Mouse (Mus musculus) myocyte (in vitro differentiated cells): ENCODE measurements at regions not wholly inside any gene's neighbourhood (a gene's known extent, or its start where the extent isn't known, plus 50 kb on each side); places are given as distances from the start of the nearest gene placed in this dataset.

ENCODE experiments used
- H3K27me3 ChIP-seq: one replicate; pipeline ENCODE4 v1.6.1; 2011; ENCODE audit not compliant: control insufficient read depth, insufficient read depth, insufficient read length
- H3K36me3 ChIP-seq: one replicate; pipeline ENCODE4 v1.6.1; 2011; ENCODE audit not compliant: control insufficient read depth, insufficient read depth
- H3K4me2 ChIP-seq: one replicate; pipeline ENCODE4 v1.6.1; 2011; ENCODE audit warnings: low read depth, control low read depth
- H3K4me3 ChIP-seq: one replicate; pipeline ENCODE4 v1.5.1; 2011; ENCODE audit warnings: mild to moderate bottlenecking, control low read depth, moderate library complexity
- H3K79me2 ChIP-seq: one replicate; pipeline ENCODE4 v1.6.1; 2011; ENCODE audit not compliant: control insufficient read depth, insufficient read depth
- H3ac ChIP-seq: one replicate; pipeline ENCODE4 v1.6.1; 2011; ENCODE audit not compliant: control insufficient read depth, insufficient read length
- CEBPB ChIP-seq: IDR thresholded peaks from 2 replicates; pipeline ENCODE4 v1.6.1; 2011; ENCODE audit warnings: mild to moderate bottlenecking, moderate library complexity; ENCODE audit not compliant: poor library complexity, insufficient read depth, severe bottlenecking
- E2F4 ChIP-seq: IDR thresholded peaks from one replicate; pipeline ENCODE4 v1.6.1; 2011; ENCODE audit warnings: mild to moderate bottlenecking, control low read depth, moderate library complexity; ENCODE audit not compliant: insufficient read depth
- MAX ChIP-seq: IDR thresholded peaks from one replicate; pipeline ENCODE4 v1.6.1; 2011; ENCODE audit warnings: low read depth, mild to moderate bottlenecking, control low read depth
- MYOD1 ChIP-seq, 3 experiments: IDR thresholded peaks; one replicate each; pipeline ENCODE4 v1.6.1; 2011; ENCODE audit warnings: control low read depth in 2 of 3, low read depth in 2 of 3, mild to moderate bottlenecking in 2 of 3, moderate library complexity in 1 of 3; ENCODE audit not compliant: insufficient read length in 2 of 3, control insufficient read depth in 1 of 3
- MYOG ChIP-seq, 3 experiments: IDR thresholded peaks; one replicate each; pipeline ENCODE4 v1.6.1; 2011; ENCODE audit warnings: control low read depth in 2 of 3, low read depth in 2 of 3, mild to moderate bottlenecking in 2 of 3; ENCODE audit not compliant: insufficient read length in 2 of 3, control insufficient read depth in 1 of 3, insufficient read depth in 1 of 3
- POLR2A ChIP-seq: IDR thresholded peaks from one replicate; pipeline ENCODE4 v1.6.1; 2011; ENCODE audit warnings: low read depth, mild to moderate bottlenecking, control low read depth, moderate library complexity; ENCODE audit not compliant: insufficient read length
- POLR2AphosphoS2 ChIP-seq: IDR thresholded peaks from one replicate; pipeline ENCODE4 v1.6.1; 2011; ENCODE audit warnings: low read depth, control low read depth; ENCODE audit not compliant: insufficient read length
- REST ChIP-seq: IDR thresholded peaks from one replicate; pipeline ENCODE4 v1.6.1; 2011; ENCODE audit warnings: mild to moderate bottlenecking, control low read depth, moderate library complexity; ENCODE audit not compliant: insufficient read depth, insufficient read length
- SRF ChIP-seq: IDR thresholded peaks from one replicate; pipeline ENCODE4 v1.6.1; 2011; ENCODE audit warnings: low read depth; ENCODE audit not compliant: control insufficient read depth, insufficient read length
- TCF12 ChIP-seq: IDR thresholded peaks from one replicate; pipeline ENCODE4 v1.6.1; 2011; ENCODE audit warnings: mild to moderate bottlenecking, control low read depth; ENCODE audit not compliant: poor library complexity, insufficient read depth, severe bottlenecking
- TCF3 ChIP-seq: IDR thresholded peaks from one replicate; pipeline ENCODE4 v1.6.1; 2011; ENCODE audit warnings: low read depth, control low read depth; ENCODE audit not compliant: insufficient read length
- USF1 ChIP-seq: IDR thresholded peaks from one replicate; pipeline ENCODE4 v1.6.1; 2011; ENCODE audit warnings: low read depth, mild to moderate bottlenecking, control low read depth, moderate library complexity

DNA sequence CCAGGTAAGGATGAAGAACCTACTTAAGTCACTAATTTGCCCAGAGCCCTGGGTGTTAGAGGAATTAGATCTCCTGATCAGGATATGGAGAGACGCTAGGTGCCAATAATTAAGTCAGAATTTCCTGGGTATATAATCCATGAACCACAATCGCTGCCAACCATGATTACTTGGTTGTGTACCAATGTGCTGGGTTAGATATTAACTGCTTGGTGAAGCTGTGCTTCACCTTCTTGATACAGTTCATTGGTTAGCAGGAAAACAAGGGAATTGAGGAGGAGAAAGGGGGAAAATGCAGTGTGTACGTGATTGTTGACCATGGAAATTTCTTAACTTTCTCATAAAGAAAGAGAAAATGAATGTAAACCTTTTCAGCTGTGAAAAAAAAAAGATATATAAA is 961.7 kb upstream of the Slc39a10 start:
- peak overlapping the region; percentile 74 for H3K4me2 ChIP-seq
- no peaks in the 10 kb centered on the region for H3K79me2 ChIP-seq
- H3ac ChIP-seq, result no peak overlapping the region
- peak overlapping the region; percentile 7 for H3K4me3 ChIP-seq
- H3K27me3 ChIP-seq, result no peaks in the 10 kb centered on the region
- no peak for TF ChIP-seq E2F4
- no peak for TF ChIP-seq TCF3
- no peak for TF ChIP-seq POLR2A
- no peak for TF ChIP-seq MAX
- TF ChIP-seq POLR2AphosphoS2, result no peak
- no peak for TF ChIP-seq CEBPB
- no peak for TF ChIP-seq MYOD1 (IDR thresholded peaks at IDR 0.05; ENCODE audit: control insufficient read depth in 1 of 3, insufficient read length in 2 of 3, low read depth in 2 of 3)
- TF ChIP-seq MYOG (IDR thresholded peaks at IDR 0.05; ENCODE audit: control insufficient read depth in 1 of 3, insufficient read depth in 1 of 3, insufficient read length in 2 of 3, low read depth in 2 of 3), result no peak
- H3K36me3 ChIP-seq, result no peaks in the 10 kb centered on the region

- Histone ChIP-seq H3K4me2 (peak overlapping the region; percentile 74), H3K27me3 (no peaks in the 10 kb centered on the region), H3K79me2 (no peaks in the 10 kb centered on the region), H3K36me3 (no peaks in the 10 kb centered on the region), H3K4me3 (peak overlapping the region; percentile 7), H3ac (no peak overlapping the region)
- TF ChIP-seq POLR2A (no peak), CEBPB (no peak), TCF12 (no peak), MYOD1 (IDR thresholded peaks at IDR 0.05; ENCODE audit: control insufficient read depth in 1 of 3, insufficient read length in 2 of 3, low read depth in 2 of 3) (no peak), MYOG (IDR thresholded peaks at IDR 0.05; ENCODE audit: control insufficient read depth in 1 of 3, insufficient read depth in 1 of 3, insufficient read length in 2 of 3, low read depth in 2 of 3) (no peak), POLR2AphosphoS2 (no peak), SRF (no peak), USF1 (no peak), TCF3 (no peak), MAX (no peak), REST (no peak), E2F4 (no peak)
Observed at GRCm38 (mm10) chr1:47853911-47854310, 961.3 kb upstream of the Slc39a10 start.

- no peak for TF ChIP-seq E2F4
- TF ChIP-seq SRF, result no peak
- TF ChIP-seq MYOG (IDR thresholded peaks at IDR 0.05; ENCODE audit: control insufficient read depth in 1 of 3, insufficient read depth in 1 of 3, insufficient read length in 2 of 3, low read depth in 2 of 3), result no peak
- no peak for TF ChIP-seq TCF12
- no peak for TF ChIP-seq POLR2A
- TF ChIP-seq MYOD1 (IDR thresholded peaks at IDR 0.05; ENCODE audit: control insufficient read depth in 1 of 3, insufficient read length in 2 of 3, low read depth in 2 of 3), result no peak
- TF ChIP-seq MAX, result no peak
- TF ChIP-seq POLR2AphosphoS2, result no peak
- no peak for TF ChIP-seq USF1
- TF ChIP-seq TCF3, result no peak
- TF ChIP-seq CEBPB, result no peak
- no peak for TF ChIP-seq REST
- H3K4me3 ChIP-seq, result no peak overlapping the region
- no peaks in the 10 kb centered on the region for H3K79me2 ChIP-seq
- H3K36me3 ChIP-seq, result no peaks in the 10 kb centered on the region
- no peaks in the 10 kb centered on the region for H3K27me3 ChIP-seq
- no peak overlapping the region for H3ac ChIP-seq
- H3K4me2 ChIP-seq, result no peak overlapping the region
Observed at GRCm38 (mm10) chr1:47840811-47841210, 948.2 kb upstream of the Slc39a10 start.

DNA sequence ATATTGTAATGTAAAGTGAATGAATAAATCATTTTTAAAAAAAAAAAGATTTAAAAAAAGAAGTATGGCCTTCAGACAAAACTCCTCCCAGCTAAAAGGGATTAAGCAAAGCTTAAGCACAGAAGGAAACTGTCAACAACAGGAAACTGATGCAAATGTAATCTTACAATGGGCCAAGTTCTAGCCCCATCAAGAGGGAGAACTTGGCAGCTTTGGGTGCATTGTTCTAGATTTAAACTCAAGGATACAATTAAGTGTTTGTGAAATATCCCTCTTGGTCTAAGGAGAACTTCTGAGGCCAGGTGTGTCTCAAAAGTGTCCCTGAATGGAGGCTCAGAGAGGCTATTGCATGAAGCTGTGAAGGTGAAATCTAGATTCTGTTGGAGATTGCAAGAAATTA is 941.4 kb upstream of the Slc39a10 start:
- no peaks in the 10 kb centered on the region for H3K27me3 ChIP-seq
- no peak overlapping the region for H3K4me2 ChIP-seq
- no peak overlapping the region for H3ac ChIP-seq
- H3K4me3 ChIP-seq, result no peak overlapping the region
- no peaks in the 10 kb centered on the region for H3K79me2 ChIP-seq
- no peaks in the 10 kb centered on the region for H3K36me3 ChIP-seq
- TF ChIP-seq MYOG (IDR thresholded peaks at IDR 0.05; ENCODE audit: control insufficient read depth in 1 of 3, insufficient read depth in 1 of 3, insufficient read length in 2 of 3, low read depth in 2 of 3), result no peak
- no peak for TF ChIP-seq POLR2A
- TF ChIP-seq MYOD1 (IDR thresholded peaks at IDR 0.05; ENCODE audit: control insufficient read depth in 1 of 3, insufficient read length in 2 of 3, low read depth in 2 of 3), result no peak
- no peak for TF ChIP-seq USF1
- no peak for TF ChIP-seq REST
- no peak for TF ChIP-seq TCF3
- no peak for TF ChIP-seq TCF12
- TF ChIP-seq MAX, result no peak
- no peak for TF ChIP-seq POLR2AphosphoS2
- no peak for TF ChIP-seq CEBPB
- TF ChIP-seq E2F4, result no peak
- TF ChIP-seq SRF, result no peak

DNA sequence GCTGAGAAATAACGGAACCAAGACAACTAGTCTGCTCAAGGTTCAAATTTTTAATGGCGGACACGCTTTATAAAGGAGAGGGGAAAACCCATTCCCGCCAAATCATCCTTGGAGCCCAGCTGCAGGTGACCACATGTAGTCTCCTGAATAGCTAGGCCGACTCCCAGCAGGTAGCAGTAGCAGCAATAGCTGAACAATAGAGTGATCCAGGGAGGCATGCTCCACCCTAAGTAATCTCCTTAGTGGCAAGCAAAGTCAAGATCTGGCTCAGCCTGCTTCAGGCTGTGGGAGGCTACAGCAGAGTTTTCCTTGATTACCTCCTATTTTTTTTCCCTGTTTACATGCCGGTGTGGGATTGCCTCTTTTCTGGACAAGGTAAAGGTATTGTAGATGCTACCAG is 934.6 kb upstream of the Slc39a10 start:
- TF ChIP-seq TCF12 (no peak), USF1 (no peak), MYOG (IDR thresholded peaks at IDR 0.05; ENCODE audit: control insufficient read depth in 1 of 3, insufficient read depth in 1 of 3, insufficient read length in 2 of 3, low read depth in 2 of 3) (no peak), MYOD1 (IDR thresholded peaks at IDR 0.05; ENCODE audit: control insufficient read depth in 1 of 3, insufficient read length in 2 of 3, low read depth in 2 of 3) (no peak), POLR2A (no peak), MAX (no peak), TCF3 (no peak), REST (no peak), SRF (no peak), E2F4 (no peak), POLR2AphosphoS2 (no peak), CEBPB (no peak)
- Histone ChIP-seq H3K4me3 (no peak overlapping the region), H3K4me2 (no peak overlapping the region), H3K79me2 (no peaks in the 10 kb centered on the region), H3K27me3 (no peaks in the 10 kb centered on the region), H3ac (no peak overlapping the region), H3K36me3 (no peaks in the 10 kb centered on the region)
